Mouse (Mus musculus) heart, embryonic 12.5 days (tissue): ENCODE measurements around the gene Prss54. TPM values are rescaled to one million over a fixed set of nuclear protein-coding genes. Genes with fewer than 3 reads are reported as not detected.

Source experiments
- ATAC-seq: fragments of 200-750 bp; cut with Nextera tagmentation; 2 replicates; pipeline ENCODE4 v1.8.0; 2017; ENCODE audit warnings: moderate TSS enrichment, moderate library complexity; ENCODE audit not compliant: insufficient number of reproducible peaks, low FRiP score
- H3K27ac ChIP-seq: fragments of 300-500 bp; sonication (generic); 2 replicates; pipeline ENCODE4 v1.5.1; 2016; ENCODE audit warnings: mild to moderate bottlenecking, moderate library complexity; ENCODE audit not compliant: poor library complexity, severe bottlenecking
- H3K27me3 ChIP-seq: fragments of 300-500 bp; sonication (generic); replicated peaks from 2 replicates; pipeline ENCODE4 v1.6.1; 2016; ENCODE audit warnings: mild to moderate bottlenecking, moderate library complexity
- H3K36me3 ChIP-seq: fragments of 300-500 bp; sonication (generic); 2 replicates; pipeline ENCODE4 v1.6.1; 2016; ENCODE audit warnings: mild to moderate bottlenecking, moderate library complexity
- H3K4me1 ChIP-seq: fragments of 300-500 bp; sonication (generic); replicated peaks from 2 replicates; pipeline ENCODE4 v1.6.1; 2016; ENCODE audit warnings: mild to moderate bottlenecking
- H3K4me2 ChIP-seq: fragments of 300-500 bp; sonication (generic); 2 replicates; pipeline ENCODE4 v1.6.1; 2016; ENCODE audit warnings: mild to moderate bottlenecking, moderate library complexity
- H3K4me3 ChIP-seq: fragments of 300-500 bp; sonication (generic); 2 replicates; pipeline ENCODE4 v1.5.1; 2016; ENCODE audit warnings: mild to moderate bottlenecking
- H3K9ac ChIP-seq: fragments of 300-500 bp; sonication (generic); 2 replicates; pipeline ENCODE4 v1.6.1; 2016; ENCODE audit warnings: mild to moderate bottlenecking, moderate library complexity
- H3K9me3 ChIP-seq: fragments of 300-500 bp; sonication (generic); replicated peaks from 2 replicates; pipeline ENCODE4 v1.6.1; 2016; ENCODE audit warnings: mild to moderate bottlenecking, moderate library complexity
- WGBS: fragments of 180-500 bp; shearing (Covaris S2); methylation state at CpG from one replicate; pipeline ENCODE4 v1.1.7; 2016; 5-methylcytosine and 5-hydroxymethylcytosine counted together
- polyA plus RNA-seq: library from polyadenylated mRNA; unstranded; fragments of >200 nt; fragmentation: Nextera tagmentation; extraction: Ambion mirVana; gene quantifications from 2 replicates; pipeline ENCODE4 v1.2.1, GENCODE M21; 2016

The Prss54 gene
- polyA plus RNA-seq, 1 experiment from 2014 or later, result not detected

DNA sequence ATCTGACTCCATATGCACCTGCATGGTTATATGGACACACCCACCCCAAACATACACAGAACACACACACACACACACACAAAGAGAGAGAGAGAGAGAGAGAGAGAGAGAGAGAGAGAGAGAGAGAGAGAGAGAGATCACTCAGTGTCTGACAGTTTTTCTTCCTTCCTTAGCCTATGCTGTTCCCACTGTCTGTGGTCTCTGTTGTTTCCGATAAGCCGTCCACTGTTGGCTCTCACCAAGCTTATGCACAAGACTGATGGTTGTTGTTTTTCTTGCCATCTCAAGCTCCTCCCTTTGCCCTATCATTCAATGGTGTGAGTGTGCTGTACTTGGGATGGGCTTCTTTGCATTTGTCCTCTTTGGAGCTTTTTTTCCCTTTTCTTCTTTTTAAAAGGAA lies 20.2 kb downstream of the Prss54 start:
- no peak overlapping the region for H3K4me3 ChIP-seq
- WGBS, result 82% methylated on average over 2 of the region's 2 CpGs
- H3K9ac ChIP-seq, result no peak overlapping the region
- no peaks in the 10 kb centered on the region for H3K27me3 ChIP-seq
- H3K27ac ChIP-seq, result no peak overlapping the region
- ATAC-seq, result no peak
- no peaks in the 10 kb centered on the region for H3K4me1 ChIP-seq
- H3K9me3 ChIP-seq, result no peaks in the 10 kb centered on the region
- no peak overlapping the region for H3K4me2 ChIP-seq
- no peaks in the 10 kb centered on the region for H3K36me3 ChIP-seq

DNA sequence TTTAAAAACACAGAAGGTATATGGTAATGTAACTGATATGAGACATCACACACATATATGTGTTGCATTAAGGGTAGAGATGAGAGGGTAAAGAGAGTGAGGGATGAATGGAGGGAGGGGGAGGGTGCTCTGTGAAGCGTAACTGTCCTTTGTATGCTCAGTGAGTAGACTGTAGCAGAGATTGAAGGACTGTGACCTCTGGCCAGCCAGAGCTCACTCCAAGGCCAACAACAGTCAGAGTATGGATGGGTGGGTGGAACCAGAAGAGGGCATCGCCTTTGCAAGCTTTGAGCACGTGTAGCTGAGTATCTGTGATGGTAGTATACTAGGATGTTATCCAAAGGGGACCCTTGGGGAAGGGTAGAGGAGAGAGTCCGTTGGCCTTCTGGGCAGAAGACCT lies 24.6 kb downstream of the Prss54 start:
- no peaks in the 10 kb centered on the region for H3K9me3 ChIP-seq
- H3K36me3 ChIP-seq, result no peaks in the 10 kb centered on the region
- H3K9ac ChIP-seq, result no peak overlapping the region
- H3K27me3 ChIP-seq, result no peaks in the 10 kb centered on the region
- H3K27ac ChIP-seq, result no peak overlapping the region
- WGBS, result 72% methylated on average over 4 of the region's 4 CpGs
- H3K4me3 ChIP-seq, result no peak overlapping the region
- ATAC-seq, result no peak
- peaks cover 12% of the 10 kb centered on the region for H3K4me1 ChIP-seq
- no peak overlapping the region for H3K4me2 ChIP-seq

DNA sequence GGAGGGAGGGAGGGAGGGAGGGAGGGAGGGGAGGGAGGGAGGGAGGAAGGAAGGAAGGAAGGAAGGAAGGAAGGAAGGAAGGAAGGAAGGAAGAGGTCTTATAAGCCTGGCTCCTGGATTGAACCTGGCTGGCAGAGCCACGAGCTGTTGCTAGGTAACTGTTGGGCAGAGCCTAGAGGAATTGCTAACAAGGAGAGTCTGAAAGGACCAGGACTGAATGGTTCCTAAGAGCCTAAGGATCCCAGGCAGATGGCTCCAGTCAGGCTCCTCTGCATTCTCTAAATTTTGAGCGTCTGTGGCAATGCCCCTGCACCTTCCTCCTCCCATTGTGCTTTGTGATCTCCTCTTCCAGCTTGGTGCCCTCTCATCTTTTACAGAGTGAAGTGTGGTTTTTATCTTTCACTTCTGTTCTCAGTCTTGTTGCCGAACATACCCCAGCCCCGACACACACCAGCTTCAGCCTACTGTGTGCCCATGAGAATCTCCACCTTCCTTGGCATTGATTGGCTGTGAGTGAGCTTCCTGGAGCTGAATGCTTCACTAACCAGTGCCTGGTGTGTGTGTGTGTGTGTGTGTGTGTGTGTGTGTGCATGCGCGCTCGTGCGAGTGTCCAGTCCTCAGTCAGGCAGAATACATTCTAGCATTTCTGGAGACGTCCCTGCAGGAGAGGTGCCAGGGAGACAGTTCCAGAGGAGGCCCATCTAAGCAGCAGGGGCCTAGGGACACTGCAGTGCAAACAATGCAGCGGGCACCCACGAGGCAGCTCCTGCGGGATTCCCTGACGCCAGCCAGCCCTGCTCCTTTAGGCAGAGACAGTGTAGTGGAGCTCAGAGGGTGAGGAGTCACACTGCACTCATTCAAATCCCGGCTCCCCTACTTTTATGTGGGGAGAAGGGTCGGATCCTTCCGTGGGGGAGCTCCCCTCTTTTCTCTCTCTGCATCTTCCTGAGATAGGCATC lies 26.0 kb downstream of the Prss54 start:
- Histone ChIP-seq H3K4me3 (no peak overlapping the region), H3K4me1 (peaks cover 12% of the 10 kb centered on the region), H3K27ac (no peak overlapping the region), H3K27me3 (no peaks in the 10 kb centered on the region), H3K9ac (no peak overlapping the region), H3K4me2 (no peak overlapping the region), H3K36me3 (no peaks in the 10 kb centered on the region), H3K9me3 (no peaks in the 10 kb centered on the region)
- no peak for ATAC-seq
- 64% methylated on average over 16 of the region's 16 CpGs for WGBS

DNA sequence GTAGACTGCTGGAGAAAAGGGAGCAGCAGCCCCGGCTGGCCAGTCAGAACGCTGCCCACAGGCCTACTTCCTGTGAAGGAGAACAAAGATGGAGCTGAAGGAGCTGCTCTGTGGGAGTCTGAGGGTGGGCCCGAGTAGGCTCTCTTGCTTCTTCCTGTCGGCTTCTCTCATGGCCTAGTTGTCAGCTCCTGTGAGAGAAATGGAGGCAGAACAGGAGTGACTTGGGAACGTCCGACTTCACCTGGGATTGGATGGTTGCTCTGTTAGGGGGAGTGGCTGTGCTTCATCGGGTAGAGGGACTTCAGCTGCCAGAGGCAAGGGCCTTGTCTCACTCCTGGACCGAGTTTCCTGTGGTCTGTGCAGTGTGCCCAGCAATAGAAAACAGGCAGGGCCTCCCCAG lies 28.2 kb downstream of the Prss54 start:
- Histone ChIP-seq H3K36me3 (no peaks in the 10 kb centered on the region), H3K9me3 (no peaks in the 10 kb centered on the region), H3K27me3 (no peaks in the 10 kb centered on the region), H3K4me2 (no peak overlapping the region), H3K27ac (no peak overlapping the region), H3K4me3 (no peak overlapping the region), H3K9ac (no peak overlapping the region), H3K4me1 (peaks cover 12% of the 10 kb centered on the region)
- no peak for ATAC-seq
- WGBS, result 57% methylated on average over 8 of the region's 8 CpGs

DNA sequence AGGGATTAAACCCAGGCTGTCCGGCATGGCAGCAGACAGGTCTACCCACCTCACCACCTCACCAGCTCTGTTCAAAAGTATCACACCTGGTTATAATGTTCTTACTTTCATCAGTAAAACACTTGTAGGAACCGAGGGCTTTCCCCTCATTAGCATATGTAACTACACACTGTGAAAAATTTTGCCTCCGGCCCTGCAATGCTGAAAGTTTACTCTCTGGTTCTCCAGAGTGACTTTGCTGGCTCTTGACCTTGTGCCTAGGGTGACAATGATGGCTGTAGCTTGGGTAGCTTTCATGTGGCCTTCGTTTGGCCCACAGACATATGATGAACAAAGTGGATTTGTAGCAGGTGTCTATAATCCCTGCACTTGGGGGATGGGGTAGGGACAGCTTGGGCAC lies 29.2 kb downstream of the Prss54 start:
- no peak overlapping the region for H3K4me3 ChIP-seq

DNA sequence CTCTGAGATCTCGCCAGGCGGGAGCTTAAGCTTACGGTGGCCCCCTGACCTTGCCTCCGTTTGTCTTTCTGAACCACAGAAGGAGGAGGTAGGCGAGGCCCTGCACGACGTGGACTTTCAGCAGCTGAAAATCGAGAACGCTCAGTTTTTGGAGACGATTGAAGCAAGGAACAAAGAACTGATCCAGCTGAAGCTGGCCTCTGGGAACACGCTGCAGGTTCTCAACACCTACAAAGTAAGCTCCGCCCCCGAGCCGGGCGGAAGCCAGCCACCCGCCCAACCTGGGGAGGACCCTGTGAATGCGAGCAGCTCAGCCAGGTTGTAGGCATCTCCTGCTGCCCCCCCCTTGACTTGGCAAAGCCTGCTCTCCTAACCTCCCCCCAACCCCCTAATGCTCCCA lies 30.3 kb downstream of the Prss54 start:
- ATAC-seq, result no peak
- peaks cover 5% of the 10 kb centered on the region; the same call in 1 of the 2 replicates for H3K9me3 ChIP-seq
- H3K4me1 ChIP-seq, result peaks cover 12% of the 10 kb centered on the region
- H3K4me2 ChIP-seq, result no peak overlapping the region
- H3K9ac ChIP-seq, result no peak overlapping the region
- H3K27ac ChIP-seq, result no peak overlapping the region
- H3K36me3 ChIP-seq, result no peaks in the 10 kb centered on the region
- 68% methylated on average over 17 of the region's 17 CpGs for WGBS
- H3K27me3 ChIP-seq, result no peaks in the 10 kb centered on the region
- no peak overlapping the region for H3K4me3 ChIP-seq

More for the DNA sequence above, 29.2 kb downstream of the Prss54 start:
- no peaks in the 10 kb centered on the region for H3K36me3 ChIP-seq
- 86% methylated on average over 4 of the region's 4 CpGs for WGBS
- H3K27ac ChIP-seq, result no peak overlapping the region
- ATAC-seq, result no peak
- peaks cover 12% of the 10 kb centered on the region for H3K4me1 ChIP-seq
- H3K4me2 ChIP-seq, result no peak overlapping the region
- no peak overlapping the region for H3K9ac ChIP-seq
- H3K27me3 ChIP-seq, result no peaks in the 10 kb centered on the region
- H3K9me3 ChIP-seq, result peaks cover 3% of the 10 kb centered on the region; the same call in 1 of the 2 replicates

DNA sequence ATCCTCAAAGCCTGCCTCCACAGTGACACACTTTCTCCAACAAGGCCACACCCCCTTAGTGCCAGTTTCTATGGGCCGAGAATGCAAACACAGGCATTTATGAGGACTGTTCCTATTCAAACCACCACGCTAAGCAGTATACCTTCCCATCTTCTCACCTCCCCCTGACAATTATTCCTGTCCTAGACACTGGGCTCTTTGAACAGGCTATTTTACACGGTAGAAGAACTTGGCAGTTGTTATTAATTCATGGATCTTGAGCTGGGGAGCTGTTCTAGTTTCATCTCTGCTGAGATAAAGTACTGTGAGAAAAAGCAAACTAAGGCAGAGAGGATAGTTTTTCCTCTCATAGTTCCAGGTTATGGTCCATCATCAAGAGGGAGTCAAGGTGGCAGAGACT lies 33.1 kb downstream of the Prss54 start:
- Histone ChIP-seq H3K4me1 (0 out of 2 replicates have a peak, but pooled peaks cover 5% of the 10 kb centered on the region), H3K9me3 (peaks cover 5% of the 10 kb centered on the region; the same call in 1 of the 2 replicates), H3K4me2 (no peak overlapping the region), H3K4me3 (no peak overlapping the region), H3K27ac (no peak overlapping the region), H3K9ac (no peak overlapping the region), H3K36me3 (no peaks in the 10 kb centered on the region), H3K27me3 (no peaks in the 10 kb centered on the region)
- no peak for ATAC-seq
- WGBS, result 76% methylated on average over 3 of the region's 3 CpGs

DNA sequence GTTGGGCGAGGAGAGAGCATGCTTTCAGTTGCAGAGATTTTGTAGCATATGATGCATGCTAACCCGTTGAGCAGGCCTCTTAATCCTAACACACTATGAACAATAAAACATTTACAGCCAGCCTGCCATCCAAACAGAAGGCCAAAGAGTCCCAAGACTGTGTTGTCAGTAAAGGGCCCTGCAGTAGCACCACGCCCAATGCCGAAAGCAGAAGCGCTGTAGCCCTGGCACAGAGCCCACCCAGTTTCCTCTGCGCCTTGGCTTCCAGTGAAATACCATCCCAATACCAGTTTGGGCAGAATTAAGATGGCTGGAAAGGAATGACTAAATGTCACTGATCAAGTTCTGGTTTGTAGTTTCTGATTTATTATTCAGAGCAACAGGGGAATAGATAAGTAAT lies 33.9 kb downstream of the Prss54 start:
- Histone ChIP-seq H3K9ac (no peak overlapping the region), H3K4me3 (no peak overlapping the region), H3K4me1 (no peaks in the 10 kb centered on the region), H3K27me3 (no peaks in the 10 kb centered on the region), H3K9me3 (peaks cover 5% of the 10 kb centered on the region; the same call in 1 of the 2 replicates), H3K4me2 (no peak overlapping the region), H3K36me3 (no peaks in the 10 kb centered on the region), H3K27ac (no peak overlapping the region)
- 84% methylated on average over 6 of the region's 6 CpGs for WGBS
- no peak for ATAC-seq

DNA sequence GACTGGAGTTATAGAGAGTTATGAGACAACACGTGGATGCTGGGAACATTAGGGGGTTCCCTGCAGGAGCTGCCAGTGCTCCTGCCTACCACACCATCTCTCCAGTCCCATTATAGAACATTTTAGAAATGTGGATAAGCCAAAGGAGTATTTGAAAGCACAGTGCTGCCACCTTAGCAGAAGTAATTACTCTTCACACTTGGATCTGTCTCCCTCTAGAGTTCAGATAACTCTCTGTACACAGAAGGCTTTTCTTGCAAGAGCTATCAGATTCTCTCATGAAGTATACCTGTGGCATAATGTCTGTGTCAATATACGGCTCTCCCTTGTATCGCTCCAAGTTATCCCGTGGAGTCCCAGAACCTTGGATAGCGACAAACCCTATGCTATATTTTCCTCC lies 36.7 kb downstream of the Prss54 start:
- no peaks in the 10 kb centered on the region for H3K4me1 ChIP-seq
- H3K36me3 ChIP-seq, result no peaks in the 10 kb centered on the region
- no peak overlapping the region for H3K27ac ChIP-seq
- no peak overlapping the region for H3K9ac ChIP-seq
- no peak for ATAC-seq
- no peak overlapping the region for H3K4me3 ChIP-seq
- H3K27me3 ChIP-seq, result no peaks in the 10 kb centered on the region
- WGBS, result 70% methylated on average over 5 of the region's 5 CpGs
- no peak overlapping the region for H3K4me2 ChIP-seq
- peaks cover 5% of the 10 kb centered on the region; the same call in 1 of the 2 replicates for H3K9me3 ChIP-seq

DNA sequence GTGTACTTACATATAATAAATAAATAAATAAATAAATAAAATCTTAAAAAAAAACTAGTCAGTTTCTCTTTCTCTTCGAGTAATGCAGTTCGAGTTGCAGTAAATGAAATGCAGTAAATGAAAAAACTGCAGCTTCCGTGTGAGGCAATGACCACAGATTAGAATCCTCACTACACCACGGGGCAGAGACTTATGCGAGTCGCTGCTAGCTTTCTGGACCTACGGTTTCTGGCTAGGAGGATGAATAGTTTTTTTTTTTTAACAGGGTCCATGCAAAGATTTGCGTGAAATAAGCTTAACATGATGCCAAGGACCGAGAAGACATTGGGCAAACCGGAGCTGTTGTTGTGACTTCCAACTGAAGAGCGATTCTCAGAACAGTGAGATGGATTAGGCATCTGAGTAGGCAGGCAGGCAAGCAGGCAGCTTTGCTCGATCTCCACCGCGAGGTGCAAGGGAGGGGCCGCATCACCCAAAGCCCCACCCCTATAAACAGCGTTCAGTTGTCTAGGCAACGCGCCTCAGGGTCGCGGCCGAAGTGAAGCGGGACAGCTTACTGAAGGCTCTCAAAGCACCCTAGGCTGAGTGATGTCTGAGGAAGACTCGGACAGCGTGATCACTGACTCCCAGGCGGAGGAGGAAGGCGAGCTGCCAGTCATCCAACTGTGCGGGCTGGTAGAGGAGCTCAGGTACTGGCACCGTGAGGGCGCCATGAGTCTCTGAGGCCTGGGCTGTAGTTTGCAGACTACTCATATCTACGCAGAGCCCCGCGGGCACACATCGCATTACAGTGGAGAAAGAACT lies 42.4 kb downstream of the Prss54 start, which contains the start of gene Ccdc113:
Gene Ccdc113 (plus strand): TSS at position 502 of the 804 bp plus-strand sequence.
- H3K27ac ChIP-seq, result no peak within 1 kb of the TSS
- H3K4me2 ChIP-seq, result peak within 1 kb of the TSS; percentile 76
- H3K4me3 ChIP-seq, result peak within 1 kb of the TSS; percentile 53
- no peaks in the 10 kb centered on the region for H3K4me1 ChIP-seq
- H3K27me3 ChIP-seq, result 0 out of 2 replicates have a peak, but pooled peaks cover under 1% of the 10 kb centered on the region
- peak within 1 kb of the TSS; percentile 60 for H3K9ac ChIP-seq
- no peaks in the 10 kb centered on the region for H3K9me3 ChIP-seq
- H3K36me3 ChIP-seq, result no peaks in the 10 kb centered on the region
- 7% methylated on average over 33 of the region's 33 CpGs for WGBS
- peak; percentile 78 for ATAC-seq

DNA sequence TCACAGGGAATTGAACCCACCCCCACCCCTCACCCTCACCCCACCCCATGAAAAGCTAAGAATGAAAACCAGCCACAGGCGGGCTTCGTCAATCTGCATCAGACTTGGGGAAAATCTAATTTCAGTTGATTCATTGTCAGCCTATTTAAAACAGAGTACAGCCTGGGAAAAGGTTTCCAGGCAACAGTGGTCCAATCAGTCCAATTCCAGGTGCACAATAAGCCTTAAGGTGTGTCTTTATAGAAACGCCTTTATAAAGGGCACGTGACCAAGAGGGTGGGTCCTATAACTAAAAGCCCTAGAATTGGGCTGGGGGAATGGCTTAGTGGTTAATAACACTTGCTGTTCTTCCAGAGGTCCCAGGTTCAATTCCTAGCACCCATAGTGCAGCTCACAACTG lies 43.9 kb downstream of the Prss54 start:
- Histone ChIP-seq H3K9ac (no peak overlapping the region), H3K27ac (no peak overlapping the region), H3K27me3 (0 out of 2 replicates have a peak, but pooled peaks cover 3% of the 10 kb centered on the region), H3K4me1 (no peaks in the 10 kb centered on the region), H3K4me3 (no peak overlapping the region), H3K9me3 (no peaks in the 10 kb centered on the region), H3K4me2 (no peak overlapping the region), H3K36me3 (no peaks in the 10 kb centered on the region)
- WGBS, result 75% methylated on average over 4 of the region's 4 CpGs
- ATAC-seq, result no peak
